Mouse (Mus musculus) layer of hippocampus, postnatal 25 days (tissue): ENCODE data around the gene Serpina16. TPM values are rescaled to one million over a fixed set of nuclear protein-coding genes. Genes with fewer than 3 reads are reported as not detected.
A peak's percentile ranks its signal among the peaks of the same experiment; 100 is the strongest.
"Not testable (repeated sequence)": the region's sequence is repeated elsewhere in the genome, so short reads cannot be mapped to it uniquely, and the experiment has no call there.

Source experiments
- DNase-seq, 2 experiments: peaks; one replicate each; pipeline ENCODE4 v3.0.0; 2022; ENCODE audit warnings: mixed read lengths in 2 of 2, low spot score in 1 of 2; ENCODE audit errors: extremely low spot score in 1 of 2
- total RNA-seq, 2 experiments: library from RNA; stranded (reverse); gene quantifications; 2 replicates each; pipeline ENCODE4 v1.2.3; 2021

Gene Serpina16
- not detected for total RNA-seq

DNA sequence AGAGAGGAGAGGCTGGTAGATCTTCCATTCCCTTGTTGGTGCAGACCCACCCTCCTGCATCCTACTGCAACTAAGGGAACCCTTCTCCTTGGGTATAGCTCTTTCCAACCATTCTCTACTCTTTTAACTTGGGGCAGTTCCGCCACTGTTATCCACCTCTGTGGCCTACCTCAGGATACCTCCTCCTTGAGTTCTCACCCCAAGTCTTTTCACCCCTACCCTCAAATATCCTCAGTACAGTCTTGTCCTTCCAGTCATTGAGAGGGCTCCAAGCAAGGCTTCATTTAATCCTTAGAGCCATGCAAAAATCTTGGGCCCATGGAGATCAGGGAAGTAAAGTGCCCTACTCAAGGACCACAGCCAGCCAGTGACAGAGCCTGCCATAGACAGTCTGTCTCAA, at the start of gene Serpina16:
Serpina16 (minus strand) TSS at position 101 of the 400 bp plus-strand sequence.
- no peak for DNase-seq

DNA sequence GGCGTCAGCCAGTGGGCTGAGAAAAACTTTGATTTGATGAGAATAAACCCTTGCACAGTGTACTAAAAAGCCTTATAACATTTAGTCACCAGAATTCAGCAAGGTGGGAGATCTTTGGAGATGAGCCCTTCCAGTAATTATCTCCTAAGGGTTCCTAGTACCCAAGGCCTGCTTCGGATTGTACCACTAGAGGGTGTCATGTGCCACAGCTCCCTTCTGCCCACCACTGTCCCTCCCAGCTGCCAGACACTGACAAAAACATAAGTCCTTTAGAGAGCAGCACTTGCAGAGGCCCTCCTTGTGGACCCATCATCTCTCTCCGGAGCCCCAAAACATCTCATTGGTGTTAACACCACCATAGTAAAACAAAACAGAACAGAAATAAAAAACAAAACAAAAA, 35.6 kb upstream of the Serpina16 start:
- no peak for DNase-seq

DNA sequence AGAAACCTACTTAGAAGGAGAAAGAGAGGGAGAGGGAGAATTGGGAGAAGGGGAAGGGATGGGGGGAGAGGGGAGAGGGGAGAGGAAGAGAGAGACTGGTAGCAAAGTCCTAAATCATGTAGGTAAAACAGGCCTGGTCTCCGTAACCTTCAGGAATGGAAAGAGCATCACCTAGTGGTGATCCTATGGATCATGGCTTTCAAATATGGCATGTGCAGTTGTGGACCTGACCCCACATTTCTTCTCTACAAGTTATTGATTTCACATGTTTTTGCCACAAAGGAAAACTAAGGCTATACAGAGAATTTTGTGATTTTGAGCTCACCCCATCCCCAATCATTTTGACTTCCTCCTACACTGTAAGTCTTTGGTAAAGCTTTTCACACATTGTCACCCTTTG, 34.5 kb upstream of the Serpina16 start:
- no peak for DNase-seq

DNA sequence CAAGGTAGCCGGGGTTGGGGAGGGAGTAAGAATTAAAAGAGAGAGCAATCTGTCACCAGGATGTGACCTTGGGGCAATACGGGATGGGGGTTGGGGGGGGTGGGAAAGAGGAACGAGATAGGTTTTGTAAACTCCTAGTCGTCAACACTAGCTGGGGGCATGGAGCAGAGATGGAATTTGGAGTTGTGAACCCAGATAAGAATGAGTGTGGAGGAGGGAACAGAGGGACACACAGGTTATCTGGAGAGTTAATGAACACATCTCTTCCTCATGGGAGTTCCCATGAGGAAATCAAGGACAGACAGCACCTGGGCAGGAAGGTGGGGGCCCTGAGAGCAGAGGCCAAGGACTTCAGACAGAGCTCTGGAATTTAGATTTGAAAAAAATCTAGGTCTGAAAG, 30.2 kb upstream of the Serpina16 start:
- DNase-seq: no peak

DNA sequence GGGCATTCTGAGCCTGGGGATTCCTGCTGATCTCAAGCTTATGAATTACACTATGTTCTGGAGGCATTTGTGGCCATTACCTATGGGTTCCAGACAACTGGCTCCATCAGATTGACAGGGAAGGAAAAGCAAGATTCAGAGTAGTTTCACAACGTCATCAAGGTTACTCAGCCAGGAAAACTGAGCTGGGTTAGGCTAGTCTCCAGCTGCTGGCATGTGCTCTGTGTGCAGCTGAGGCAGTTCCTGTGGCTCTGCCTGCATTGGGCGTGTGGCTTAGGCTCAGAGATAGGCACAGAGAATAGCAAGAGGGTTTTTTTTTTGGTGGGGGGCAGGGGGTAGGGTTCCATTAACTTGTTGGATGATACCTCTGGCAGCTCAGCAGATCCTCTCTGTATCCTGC, 29.6 kb upstream of the Serpina16 start:
- no peak for DNase-seq

DNA sequence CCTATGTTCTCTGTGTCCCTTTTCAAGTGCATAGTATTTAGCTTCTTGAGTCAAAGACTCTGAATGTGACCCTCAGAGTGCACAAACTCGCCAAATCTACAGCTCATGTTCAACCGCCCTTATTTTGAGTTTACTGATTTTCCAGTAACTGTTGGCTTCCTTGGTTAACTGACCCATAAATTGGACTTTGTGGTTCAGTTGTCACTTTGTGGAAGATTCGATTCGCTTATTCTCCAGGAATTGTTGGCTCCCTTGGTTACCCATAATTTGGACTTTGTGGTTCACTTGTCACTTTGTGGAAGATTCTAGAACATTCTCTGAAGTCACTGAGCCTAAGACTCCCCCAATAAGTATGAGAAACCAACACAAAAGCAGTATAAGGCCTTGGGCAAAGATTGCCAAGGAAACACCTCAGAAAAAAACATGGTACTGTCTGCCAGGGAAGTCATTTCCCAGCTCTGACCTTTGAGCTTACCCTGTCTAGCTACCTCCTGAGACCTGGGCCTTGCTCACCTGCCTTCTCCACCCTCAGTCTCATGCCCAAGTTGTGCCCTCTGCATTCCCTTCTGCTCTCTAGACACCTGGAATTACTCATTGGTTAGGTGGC, 24.3 kb upstream of the Serpina16 start:
- no peak for DNase-seq

DNA sequence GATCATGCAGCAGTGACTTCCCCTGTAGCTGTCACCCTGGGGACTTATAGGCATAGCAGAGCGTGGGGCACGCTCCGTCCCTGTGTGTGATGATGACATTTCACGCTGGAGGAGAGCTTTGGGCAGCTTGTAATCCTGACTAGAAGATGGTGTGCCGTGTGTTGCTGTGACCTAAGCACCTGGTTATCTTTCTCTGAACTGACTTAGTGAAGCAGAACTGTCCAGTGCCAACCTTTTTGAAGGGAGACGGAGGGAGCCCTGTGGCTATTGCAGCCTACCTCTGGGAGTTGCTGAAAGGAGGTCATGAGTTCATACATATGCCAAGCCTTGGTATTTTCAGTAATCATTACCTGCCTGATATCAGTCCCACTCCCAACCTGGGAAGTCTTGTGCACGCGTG, 19.5 kb upstream of the Serpina16 start, which contains the start of gene Serpina1f:
Serpina1f (minus strand) TSS at position 101 of the 400 bp plus-strand sequence.
- DNase-seq: no peak

DNA sequence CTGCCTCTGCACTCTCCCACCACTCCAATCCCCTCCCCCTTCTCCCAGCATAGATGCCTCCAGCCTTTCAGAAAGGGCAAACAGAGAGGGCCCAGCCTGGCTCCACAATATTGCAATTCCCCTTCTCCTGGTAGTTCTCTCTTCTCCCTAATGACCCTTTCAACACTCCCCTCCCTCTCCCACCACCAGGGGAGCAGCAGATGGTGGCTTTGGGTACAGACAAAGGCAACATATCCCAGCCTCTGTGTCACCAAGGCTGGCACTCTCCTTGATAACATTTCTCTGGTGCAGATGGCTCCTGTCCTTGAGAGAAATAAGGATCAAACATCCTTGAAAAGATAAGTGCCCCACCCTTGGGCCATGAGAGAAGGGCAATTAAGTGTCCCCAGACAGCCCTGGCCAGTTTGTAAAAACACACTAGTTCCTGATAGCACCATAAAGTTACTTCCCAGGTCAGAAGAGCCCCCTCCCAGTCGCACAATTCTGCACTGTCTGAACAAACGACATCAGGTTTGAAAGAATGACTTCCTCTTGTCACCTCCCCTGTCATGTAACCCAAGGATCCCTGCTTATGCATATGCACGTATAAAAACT, 12.4 kb upstream of the Serpina16 start:
- no peak for DNase-seq

DNA sequence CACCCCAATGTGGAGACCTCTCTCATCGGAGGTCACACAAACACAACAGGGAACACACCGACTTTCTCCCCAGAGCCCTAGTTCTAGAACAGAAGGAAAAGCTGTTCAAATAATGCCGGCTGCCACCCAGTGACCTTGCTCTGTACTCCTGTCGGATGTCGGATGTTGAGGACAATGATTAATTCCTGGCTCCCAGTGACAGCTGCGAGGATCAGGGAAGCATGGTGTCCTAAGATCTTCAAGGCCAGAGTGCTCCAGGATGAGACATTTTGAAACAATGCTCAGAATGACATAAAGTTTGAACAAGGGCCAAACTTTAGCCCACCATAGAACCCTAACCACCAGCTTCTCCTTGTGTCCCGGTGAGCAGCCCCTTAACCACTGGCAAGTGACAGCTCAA, 11.1 kb upstream of the Serpina16 start:
- DNase-seq: no peak

DNA sequence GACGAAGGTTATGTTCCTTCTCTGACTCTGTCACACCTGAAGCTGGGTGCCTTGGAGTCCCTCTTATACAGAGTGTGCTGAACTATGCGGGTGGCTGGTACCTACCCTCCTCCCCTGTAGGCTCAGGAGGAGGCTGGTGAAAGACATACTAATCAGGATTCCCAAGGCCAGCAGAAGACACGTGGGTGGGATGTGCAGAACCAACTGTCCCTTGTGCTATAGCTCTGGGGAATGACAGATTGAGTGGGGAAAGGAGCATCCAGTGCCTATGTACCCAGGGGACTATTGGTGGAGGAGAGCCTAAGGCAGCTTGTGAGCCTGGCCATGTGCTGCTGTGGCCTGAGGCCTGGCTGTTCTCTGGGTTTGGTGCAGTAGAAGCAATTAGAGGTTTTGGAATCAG, 10.1 kb upstream of the Serpina16 start:
- peak in 1 of 2 experiments; percentile 27 for DNase-seq

DNA sequence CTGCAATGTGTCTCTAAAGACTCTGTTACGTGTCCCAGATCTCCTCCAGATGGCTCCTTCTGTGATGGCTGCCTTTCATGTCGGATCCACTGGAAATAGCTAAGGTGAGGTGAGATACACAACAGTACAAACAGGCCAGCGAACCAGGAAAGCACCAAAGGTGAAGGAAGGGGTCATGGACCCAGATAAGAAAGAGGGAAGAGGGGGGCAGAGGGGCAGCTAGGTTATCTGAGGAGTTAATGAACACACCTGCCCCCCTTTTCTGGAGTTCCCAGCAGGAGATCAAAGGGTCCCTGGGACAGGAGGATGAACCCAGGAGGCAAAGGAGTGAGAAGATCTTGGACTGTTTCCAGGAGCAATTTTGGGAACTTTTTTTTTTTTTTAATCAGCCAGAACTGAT, 9.4 kb upstream of the Serpina16 start:
- DNase-seq: no peak

DNA sequence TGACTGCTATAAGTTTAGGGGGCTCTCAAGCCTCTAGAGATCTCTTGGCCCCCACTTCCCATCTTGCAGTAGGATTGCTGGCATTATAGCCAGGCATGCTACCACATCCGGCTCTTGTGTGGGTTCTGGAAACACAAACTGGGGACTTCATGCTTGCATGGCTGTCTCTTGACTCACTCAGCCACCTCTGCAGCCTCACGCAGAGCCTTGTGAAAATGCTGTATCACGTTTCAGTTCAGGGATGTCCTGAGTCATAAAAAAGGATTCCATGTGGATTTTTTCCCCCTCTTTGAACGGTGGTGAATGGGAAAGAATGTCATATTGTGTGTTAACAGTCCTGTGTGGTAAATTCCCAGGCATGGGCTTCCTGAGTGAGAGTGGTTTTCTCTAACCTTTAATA, 7.8 kb upstream of the Serpina16 start:
- no peak for DNase-seq

DNA sequence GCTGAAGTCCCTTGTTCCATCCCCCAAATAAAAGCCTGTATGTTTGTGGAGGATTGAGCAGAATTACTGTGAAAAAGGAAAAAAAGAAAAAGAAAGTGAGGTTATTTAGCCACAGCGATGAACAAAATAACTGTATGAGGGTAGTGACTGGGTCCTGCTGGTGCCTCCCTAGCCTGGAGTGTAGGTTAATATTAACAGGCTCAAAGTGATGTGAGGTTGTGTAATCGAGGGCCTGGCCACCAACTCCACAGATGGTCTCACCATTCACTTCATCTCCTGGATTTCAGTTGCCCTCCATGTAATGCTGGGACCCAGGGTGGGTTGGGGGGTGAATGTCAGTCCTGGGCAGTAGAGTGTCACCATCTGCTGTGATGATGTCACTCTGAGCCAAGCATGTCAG, 5.8 kb upstream of the Serpina16 start:
- no peak for DNase-seq

DNA sequence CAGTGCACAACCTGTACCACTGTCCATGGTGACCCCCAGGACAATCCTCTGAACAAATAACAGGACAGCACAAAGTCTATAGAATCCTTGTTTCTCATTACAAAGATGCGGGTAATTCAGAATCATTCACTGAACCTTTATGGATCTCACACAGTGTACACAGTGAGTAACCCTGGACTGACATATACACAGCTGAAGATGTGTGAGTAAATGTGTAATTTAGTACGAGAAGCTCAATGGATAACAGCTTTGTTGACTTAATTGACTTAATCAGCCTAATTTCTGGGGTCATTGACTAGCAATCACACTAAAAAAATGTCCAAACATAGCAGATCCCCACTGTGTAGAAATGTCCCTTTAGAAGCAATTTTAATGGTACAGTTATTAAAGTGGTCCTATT, 5.2 kb upstream of the Serpina16 start:
- no peak for DNase-seq

DNA sequence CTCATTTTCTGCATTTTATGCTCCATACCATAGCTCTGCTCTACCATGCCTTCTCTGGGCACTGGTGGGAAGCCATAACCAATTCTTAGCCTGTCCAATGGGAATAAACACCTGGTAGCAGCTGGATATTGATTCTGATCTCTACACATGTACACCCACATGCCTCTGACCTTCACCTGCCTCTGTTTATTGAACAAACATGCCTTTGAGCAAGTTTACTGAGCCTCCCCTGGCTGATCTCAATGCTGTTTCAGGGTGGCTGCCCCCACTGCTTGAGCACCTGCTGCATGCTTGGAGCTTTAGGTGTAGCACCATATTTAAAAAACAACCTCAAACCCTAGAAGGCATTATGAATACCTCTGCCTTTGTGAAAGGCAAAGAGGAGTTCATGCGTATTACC, 3.9 kb upstream of the Serpina16 start:
- not testable (repeated sequence) for DNase-seq

DNA sequence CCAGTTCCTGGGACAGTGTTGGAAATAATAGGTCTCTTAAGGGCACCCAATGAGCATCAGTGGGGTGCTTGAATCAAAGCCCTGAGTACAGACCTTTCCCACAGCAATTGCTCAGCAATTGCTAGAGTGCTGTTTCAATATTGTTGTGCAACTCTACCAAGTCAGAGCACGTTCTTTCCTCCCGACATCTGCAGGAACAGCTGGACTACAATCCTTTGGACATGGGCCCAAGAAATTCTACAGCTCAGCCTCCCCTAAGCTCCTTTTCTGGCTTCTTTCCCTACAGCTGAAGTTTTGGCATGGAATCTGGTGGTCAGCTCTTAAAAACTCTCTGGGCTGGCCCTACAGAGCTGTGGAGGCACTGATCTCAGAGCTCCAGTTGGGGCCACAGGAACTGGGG, 2.8 kb downstream of the Serpina16 start:
- no peak for DNase-seq

DNA sequence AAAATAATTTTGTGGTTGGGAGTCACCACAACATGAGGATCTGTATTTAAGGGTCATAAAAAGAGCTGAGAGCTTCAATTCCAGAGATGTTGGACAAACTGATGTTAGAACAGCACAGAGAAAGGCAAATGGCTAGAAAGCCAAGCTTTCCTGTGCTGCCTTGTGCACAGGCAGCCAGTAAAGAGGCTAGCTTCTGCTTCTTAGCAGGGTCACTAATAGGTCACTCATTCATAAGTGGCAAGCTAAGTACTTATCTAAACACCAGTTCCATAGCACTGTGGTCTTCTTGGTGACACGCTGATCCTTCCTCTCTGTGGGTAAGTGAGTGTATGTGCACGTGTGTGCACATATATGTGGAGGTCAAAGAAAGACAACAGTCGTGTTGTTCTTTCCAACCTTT, 4.5 kb downstream of the Serpina16 start:
- DNase-seq: no peak

DNA sequence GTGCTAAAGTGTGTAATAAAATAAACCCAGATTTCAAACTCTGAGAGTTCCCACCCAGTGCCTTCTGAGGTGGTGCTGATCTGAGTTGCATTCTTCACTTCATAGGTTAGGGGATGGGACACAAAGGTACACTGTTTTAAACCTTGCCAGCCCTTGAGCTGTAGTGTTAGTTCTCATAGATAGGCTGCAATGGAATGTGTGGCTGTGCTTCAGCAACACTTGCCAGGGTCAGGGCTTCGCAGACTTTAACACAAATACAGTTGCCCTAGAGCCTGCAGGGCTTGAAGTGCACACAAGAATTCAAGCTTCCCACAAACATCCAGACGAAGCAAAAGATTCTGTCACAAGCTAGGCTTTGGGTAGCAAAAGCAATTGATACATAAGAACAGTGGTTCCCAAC, 5.0 kb downstream of the Serpina16 start:
- no peak for DNase-seq

DNA sequence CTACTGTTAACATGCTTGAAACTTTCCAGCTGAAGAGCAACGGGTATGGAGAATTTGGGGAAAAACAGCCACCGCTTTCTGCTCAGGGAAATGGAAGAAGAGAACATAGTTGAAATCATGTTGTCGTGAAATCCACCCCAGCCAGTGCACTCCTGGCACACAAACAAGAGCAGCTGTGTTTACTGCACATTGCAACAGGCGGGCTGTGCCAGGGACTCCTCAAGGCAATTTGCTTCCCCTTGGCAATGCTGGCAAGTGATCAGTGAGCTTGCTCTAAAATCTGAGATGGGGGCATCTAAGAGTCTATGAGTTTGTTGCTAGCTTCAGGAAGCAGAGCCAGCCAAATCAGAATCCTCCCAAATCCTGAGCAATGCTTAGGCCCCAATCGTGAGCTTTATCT, 5.6 kb downstream of the Serpina16 start:
- DNase-seq: peak; percentile 14 to 25

DNA sequence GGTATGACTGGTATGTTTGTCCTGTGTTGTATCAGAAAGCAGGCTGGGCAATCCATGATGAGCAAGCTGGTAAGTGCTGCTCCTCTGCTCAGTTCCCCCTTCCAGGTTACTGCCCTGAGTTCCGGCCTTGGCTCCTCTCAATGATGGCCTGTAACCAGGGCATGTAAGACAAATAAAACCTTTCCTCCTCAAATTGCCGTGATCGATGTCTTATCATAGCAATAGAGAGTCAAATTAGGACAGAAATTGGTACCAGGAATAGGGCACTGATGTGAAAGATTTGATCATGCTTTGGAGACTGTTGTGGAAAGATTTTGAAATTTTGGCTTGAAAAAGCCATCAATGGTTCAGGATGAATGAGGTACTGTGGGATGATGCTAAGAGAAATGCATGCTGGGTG, 10.7 kb downstream of the Serpina16 start:
- no peak for DNase-seq

DNA sequence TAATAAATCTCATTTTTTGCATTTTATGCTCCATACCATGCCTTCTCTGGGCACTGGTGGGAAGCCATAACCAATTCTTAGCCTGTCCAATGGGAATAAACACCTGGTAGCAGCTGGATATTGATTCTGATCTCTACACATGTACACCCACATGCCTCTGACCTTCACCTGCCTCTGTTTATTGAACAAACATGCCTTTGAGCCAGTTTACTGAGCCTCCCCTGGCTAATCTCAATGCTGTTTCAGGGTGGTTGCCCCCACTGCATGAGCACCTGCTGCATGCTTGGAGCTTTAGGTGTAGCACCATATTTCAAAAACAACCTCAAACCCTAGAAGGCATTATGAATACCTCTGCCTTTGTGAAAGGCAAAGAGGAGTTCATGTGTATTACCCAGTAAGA, 13.9 kb downstream of the Serpina16 start:
- not testable (repeated sequence) for DNase-seq

DNA sequence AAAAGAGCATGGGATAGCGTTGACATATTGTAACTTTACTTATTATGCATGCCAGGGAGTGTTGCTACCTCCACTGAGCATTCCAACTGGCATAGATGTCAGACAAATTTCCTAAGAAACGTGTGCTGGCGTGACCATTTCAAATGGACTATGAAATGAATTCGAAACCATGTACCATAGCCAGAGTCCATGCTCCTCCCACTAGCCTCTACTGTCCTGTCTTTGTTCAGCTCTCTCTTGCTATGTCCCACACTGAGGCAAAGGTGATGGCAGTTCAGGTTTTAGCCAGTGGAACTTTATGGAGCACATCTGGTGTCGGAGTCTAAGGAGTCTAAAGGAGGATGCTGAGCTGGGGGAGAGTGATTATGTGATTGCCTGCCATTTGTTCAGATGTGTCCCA, 15.9 kb downstream of the Serpina16 start:
- no peak for DNase-seq

DNA sequence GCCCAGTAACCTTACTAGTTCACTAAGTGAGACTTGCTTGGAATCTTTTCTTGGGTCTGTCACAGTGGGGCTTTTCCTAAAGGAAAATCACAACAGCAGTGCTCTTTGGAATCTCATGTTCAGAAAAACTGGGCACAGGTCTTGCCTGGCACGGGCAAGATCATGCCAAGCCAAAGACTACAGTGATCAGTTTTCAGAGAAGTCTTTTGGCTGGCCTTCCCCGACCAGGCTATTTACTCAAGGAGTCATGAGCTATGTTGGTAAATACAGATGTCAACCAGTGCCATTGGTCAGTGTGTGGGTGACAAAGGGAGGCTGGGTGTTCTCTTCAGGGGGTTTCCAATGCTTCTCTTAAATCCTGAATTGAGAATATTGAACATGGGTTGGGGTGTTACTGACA, 16.8 kb downstream of the Serpina16 start:
- no peak for DNase-seq
